Mouse (Mus musculus): ENCODE results near the gene Fmn2.

Gene Fmn2

DNA sequence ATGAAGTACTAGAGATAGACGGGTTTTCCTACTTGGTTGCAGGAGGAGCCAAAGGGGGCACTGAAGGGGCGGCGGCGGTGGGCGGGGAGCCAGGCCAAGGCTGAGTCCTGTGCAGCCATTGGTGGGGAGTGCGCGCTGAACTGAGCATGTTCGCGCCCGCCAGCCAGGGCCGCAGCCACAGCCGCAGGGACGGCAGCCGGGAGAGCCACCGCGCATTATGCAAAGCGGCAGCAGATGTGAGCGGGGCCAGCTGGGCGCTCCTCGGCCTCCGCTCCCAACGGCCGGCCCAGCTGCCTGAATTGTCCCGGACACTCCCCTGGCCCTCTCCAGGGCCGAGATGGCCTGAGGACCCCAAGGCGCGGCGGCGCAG is at the start of gene Fmn2:
Fmn2 (plus strand) TSS at position 165 of the 370 bp plus-strand sequence.
- no peak for DNase-seq

GRCm38 (mm10) chr1:174455100-174455499 is 46.5 kb upstream of the Fmn2 start:
- no peak for DNase-seq

GRCm38 (mm10) chr1:174465385-174465784 is 36.2 kb upstream of the Fmn2 start:
- DNase-seq, result no peak

- no peak for DNase-seq
These were observed 35.4 kb upstream of the Fmn2 start for GRCm38 (mm10) chr1:174466240-174466639.

DNA sequence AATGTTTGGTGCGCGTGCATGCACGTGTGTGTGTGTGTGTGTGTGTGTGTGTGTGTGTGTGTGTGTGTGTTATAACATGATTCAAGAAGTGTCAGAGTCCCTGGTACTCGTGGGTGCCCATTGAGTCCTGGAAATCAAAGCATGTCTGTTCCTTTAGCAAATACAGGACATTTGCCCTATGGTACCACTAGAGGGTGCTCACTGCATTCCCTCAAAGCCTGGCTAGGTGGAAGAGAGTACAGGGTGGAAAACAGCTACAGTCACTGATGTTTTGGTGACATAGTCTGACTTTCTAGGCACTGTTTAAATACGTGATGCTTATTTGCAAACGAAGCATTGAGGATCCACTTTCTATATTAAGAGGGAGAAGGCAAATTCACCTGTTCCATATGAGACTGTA is 31.9 kb upstream of the Fmn2 start:
- peak; percentile 3 for DNase-seq

DNA sequence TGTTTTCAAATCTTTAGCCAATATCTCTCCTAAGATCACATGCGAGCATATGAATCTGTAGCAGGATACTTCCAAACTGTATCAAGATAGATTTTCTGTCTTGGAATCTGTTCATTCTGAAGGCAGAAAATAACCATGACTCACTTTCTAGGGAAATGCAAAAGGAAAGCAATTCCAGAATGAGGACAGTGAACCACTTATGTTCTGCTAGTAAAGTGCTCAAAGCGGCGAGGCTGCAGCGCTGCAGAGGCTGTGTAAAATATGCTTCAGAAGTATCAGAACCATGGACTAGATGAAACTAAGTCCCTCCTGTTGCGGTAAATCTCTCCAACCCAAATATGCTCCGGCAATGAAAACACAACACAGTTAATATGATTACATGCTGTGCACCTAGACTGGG is 19.1 kb upstream of the Fmn2 start:
- no peak for DNase-seq

GRCm38 (mm10) chr1:174500064-174500463 is 1.6 kb upstream of the Fmn2 start:
- DNase-seq, result no peak

GRCm38 (mm10) chr1:174501011-174501410 is 614 bp upstream of the Fmn2 start:
- no peak for DNase-seq

DNA sequence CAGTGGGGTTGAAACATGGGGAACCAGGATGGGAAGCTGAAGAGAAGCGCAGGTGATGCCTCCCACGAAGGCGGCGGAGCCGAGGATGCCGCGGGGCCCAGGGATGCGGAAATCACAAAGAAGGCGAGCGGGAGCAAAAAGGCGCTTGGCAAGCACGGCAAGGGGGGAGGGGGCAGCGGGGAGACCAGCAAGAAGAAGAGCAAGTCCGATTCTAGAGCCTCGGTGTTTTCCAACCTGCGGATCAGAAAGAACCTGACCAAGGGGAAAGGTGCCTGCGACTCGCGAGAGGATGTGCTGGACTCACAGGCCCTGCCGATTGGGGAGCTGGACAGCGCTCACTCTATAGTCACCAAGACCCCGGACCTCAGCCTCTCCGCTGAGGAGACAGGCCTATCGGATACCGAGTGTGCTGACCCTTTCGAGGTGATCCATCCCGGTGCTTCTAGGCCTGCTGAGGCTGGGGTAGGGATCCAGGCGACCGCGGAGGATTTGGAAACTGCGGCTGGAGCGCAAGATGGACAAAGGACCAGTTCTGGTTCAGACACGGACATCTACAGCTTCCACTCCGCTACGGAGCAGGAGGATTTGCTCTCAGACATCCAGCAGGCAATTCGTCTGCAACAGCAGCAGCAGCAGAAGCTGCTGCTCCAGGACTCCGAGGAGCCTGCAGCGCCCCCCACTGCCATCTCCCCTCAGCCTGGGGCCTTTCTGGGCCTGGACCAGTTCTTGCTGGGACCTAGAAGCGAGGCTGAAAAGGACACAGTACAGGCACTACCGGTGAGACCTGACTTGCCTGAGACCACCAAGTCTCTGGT is 613 bp downstream of the Fmn2 start:
- no peak for DNase-seq

- no peak for DNase-seq
These were observed 1.5 kb downstream of the Fmn2 start for GRCm38 (mm10) chr1:174502846-174503745.

GRCm38 (mm10) chr1:174508571-174509110 is 7.0 kb downstream of the Fmn2 start:
- DNase-seq, result no peak

GRCm38 (mm10) chr1:174513419-174513818 is 11.8 kb downstream of the Fmn2 start:
- DNase-seq, result no peak

DNA sequence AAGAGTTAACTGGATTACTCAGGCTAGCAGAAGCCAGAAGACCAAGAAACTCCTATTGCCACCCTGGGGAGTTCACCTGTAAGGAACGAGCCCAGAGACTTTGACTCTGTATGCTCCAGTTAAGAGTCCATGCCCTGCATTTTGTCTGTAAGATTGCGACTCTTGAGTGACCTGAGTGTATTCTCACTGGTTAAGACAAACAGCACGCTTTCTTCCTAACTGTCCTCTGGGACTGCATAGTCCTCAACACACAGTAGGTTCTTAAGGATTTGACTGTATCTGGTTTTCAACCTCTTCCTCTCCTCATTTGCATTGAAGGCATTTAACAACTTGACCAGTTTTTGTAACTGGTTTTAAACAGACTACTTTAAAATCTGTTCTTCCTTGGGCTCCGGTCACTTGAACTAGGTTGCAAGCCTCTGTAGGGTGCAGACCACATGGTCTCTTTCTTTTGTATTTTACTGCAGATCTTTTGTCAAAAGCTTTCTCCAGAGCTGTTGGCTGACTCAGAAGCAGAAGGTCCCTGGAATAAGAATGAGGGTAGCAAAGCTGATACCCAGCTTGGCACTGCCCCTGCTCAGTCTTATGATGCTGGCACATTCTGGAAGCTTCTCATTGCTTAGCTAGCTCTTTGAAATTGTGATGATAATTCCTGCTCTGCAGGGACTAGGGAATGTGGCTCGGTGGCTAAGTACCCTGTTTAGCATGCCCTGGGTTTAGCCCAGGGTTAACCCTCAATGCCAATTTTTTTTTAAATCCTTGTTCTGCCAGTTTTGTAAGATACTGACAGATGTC is 20.5 kb downstream of the Fmn2 start:
- DNase-seq, result no peak

- no peak for DNase-seq
These were observed 21.3 kb downstream of the Fmn2 start for GRCm38 (mm10) chr1:174522809-174523511.

- no peak for DNase-seq
These were observed 21.8 kb downstream of the Fmn2 start for GRCm38 (mm10) chr1:174523512-174523828.

DNA sequence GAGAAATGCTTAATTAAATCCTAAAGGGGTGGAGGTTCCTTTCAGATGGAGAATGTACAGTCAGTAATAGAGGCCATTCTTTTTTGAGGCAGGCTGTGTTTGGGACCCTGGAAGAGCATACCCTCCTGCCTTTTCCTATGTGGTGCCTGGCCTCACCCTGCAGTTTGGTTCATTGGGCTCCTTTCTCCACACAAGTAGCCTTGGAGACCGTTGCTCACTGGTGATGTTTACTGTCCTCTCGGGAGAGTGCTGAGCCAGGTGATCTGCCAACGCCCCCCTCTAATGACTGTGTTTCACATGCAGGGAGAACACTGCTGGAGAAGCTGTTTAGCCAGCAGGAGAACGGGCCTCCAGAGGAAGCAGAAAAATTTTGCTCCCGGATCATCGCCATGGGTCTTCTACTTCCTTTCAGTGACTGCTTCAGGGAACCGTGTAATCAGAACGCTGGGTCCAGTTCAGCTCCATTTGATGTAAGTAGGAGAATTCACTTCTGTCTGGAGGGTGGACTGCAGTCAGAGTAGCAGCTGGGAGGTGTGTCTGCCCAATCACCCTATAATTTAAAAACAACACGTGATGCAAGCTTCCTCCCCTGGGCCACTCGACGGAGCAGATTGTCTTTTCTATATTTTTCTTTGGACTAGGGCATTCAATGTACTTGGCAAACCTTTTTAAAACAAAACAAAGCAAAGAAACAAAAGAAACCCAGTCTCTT is 35.3 kb downstream of the Fmn2 start:
- no peak for DNase-seq

- no peak for DNase-seq
These were observed 35.9 kb downstream of the Fmn2 start for GRCm38 (mm10) chr1:174537491-174537890.

DNA sequence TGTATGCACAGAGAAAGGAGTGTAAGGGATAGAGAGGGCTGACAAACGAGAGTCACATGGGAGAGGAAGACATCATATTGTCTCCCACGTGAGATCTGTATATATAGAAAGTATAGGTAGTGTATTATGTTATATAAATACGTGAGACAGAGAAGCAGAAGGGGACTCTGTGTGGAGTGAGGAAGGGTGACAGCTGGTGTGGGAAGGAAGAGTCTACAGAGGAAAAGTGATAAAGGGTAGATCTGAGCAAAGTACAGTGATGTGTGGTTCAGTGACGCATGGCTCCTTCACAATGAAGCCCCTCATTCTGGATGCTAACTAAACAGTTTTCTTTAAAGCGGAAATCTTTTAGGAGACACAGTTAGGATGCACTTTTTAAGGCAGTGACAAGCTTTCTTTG is 46.7 kb downstream of the Fmn2 start:
- DNase-seq, result no peak

- peak; percentile 7 for DNase-seq
These were observed 51.8 kb downstream of the Fmn2 start for GRCm38 (mm10) chr1:174553272-174554007.

DNA sequence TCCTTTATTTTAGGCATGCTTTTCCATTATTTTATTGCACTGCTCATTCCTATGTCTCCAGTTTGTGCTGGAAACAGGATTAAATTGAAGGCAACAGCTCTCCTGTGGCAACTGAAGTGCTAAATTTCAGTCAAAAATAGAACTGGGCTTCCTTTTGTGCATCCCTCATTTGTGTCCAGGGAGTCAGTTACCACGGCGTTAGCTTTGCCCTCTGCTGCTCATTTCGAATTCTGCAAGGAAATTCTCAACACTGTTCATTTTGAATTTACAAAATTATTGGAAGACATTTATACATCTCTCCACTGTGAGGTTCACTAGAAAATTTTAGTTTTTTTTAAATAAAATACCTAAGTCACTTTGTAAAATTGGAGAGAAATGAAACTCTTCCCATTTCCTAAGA is 53.8 kb downstream of the Fmn2 start:
- DNase-seq, result no peak

DNA sequence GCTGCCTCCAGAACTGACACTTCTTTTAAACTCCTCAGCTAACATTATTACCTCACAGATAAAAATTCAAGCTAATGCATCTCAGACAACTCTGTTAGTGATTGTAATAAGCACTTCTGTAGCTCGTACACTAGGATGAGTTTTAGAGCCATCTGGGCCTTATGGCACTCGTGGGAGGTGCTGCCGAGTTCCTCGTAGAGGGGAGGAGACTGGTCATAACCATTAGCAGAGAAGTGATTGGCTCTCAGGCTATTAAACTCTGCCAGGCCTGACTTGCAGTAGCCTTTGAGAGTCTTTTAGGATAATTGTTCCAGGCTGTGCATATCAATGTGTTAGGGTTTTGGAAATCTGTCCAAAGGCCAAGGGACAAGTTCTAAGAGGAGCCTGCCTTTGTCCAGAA is 55.6 kb downstream of the Fmn2 start:
- DNase-seq, result no peak
